Mouse (Mus musculus) macrophage (primary cell): ENCODE measurements around the gene Styxl1. TPM values are rescaled to one million over a fixed set of nuclear protein-coding genes. Genes with fewer than 3 reads are reported as not detected.
A peak's percentile ranks its signal among the peaks of the same experiment; 100 is the strongest.

Source experiments
- H3K27ac ChIP-seq: fragments of 350-480 bp; formaldehyde crosslinking; 2 replicates; pipeline ENCODE4 v1.9.0; 2021
- H3K36me3 ChIP-seq: fragments of 350-480 bp; formaldehyde crosslinking; 2 replicates; pipeline ENCODE4 v1.9.0; 2021; ENCODE audit errors: inconsistent target
- H3K4me3 ChIP-seq: fragments of 350-480 bp; formaldehyde crosslinking; 2 replicates; pipeline ENCODE4 v1.9.0; 2021; ENCODE audit errors: inconsistent target
- H3K79me2 ChIP-seq: fragments of 350-480 bp; formaldehyde crosslinking; 2 replicates; pipeline ENCODE4 v1.9.0; 2021; ENCODE audit errors: inconsistent target
- WGBS: methylation state at CpG from one replicate; pipeline ENCODE4 v1.1.7; 2026; ENCODE audit warnings: inconsistent platforms; ENCODE audit not compliant: missing documents; 5-methylcytosine and 5-hydroxymethylcytosine counted together
- polyA plus RNA-seq: library from polyadenylated mRNA; stranded (reverse); fragments of 250-400 nt; gene quantifications from 3 replicates; pipeline ENCODE4 v1.2.4, GENCODE M21; 2018; ENCODE audit warnings: inconsistent platforms

The Styxl1 gene
- polyA plus RNA-seq, 1 experiment from 2014 or later, result not detected

- no peak overlapping the region for H3K4me3 ChIP-seq
- peaks cover 24% of the 10 kb centered on the region for H3K36me3 ChIP-seq
- H3K27ac ChIP-seq, result no peak overlapping the region
- H3K79me2 ChIP-seq, result no peaks in the 10 kb centered on the region
- WGBS, result 29% methylated on average over 20 of the region's 20 CpGs
Measured at GRCm38 (mm10) chr5:135793996-135794858, 16.0 kb upstream of the Styxl1 start.

GRCm38 (mm10) chr5:135782901-135783300, 4.7 kb upstream of the Styxl1 start:
- H3K36me3 ChIP-seq, result peaks cover 52% of the 10 kb centered on the region
- H3K4me3 ChIP-seq, result no peak overlapping the region
- H3K27ac ChIP-seq, result no peak overlapping the region
- WGBS, result 96% methylated on average over 4 of the region's 4 CpGs
- peaks cover 51% of the 10 kb centered on the region for H3K79me2 ChIP-seq

GRCm38 (mm10) chr5:135780331-135780730, 2.1 kb upstream of the Styxl1 start:
- Histone ChIP-seq H3K36me3 (peaks cover 26% of the 10 kb centered on the region), H3K79me2 (peaks cover 51% of the 10 kb centered on the region), H3K27ac (no peak overlapping the region), H3K4me3 (no peak overlapping the region)
- whole genome bisulfite sequencing, result 23% methylated on average over 8 of the region's 8 CpGs

- peaks cover 51% of the 10 kb centered on the region for H3K79me2 ChIP-seq
- H3K27ac ChIP-seq, result peak within 1 kb of the TSS; percentile 70
- H3K36me3 ChIP-seq, result peaks cover 11% of the 10 kb centered on the region
- peak within 1 kb of the TSS; percentile 94 for H3K4me3 ChIP-seq
- 2% methylated on average over 68 of the region's 70 CpGs for WGBS
Measured at GRCm38 (mm10) chr5:135778471-135779445, 573 bp upstream of the Styxl1 start, which contains the start of gene Mdh2. Gene Mdh2 (plus strand): TSS chr5:135778480.

GRCm38 (mm10) chr5:135776546-135776945, 1.6 kb downstream of the Styxl1 start:
- H3K36me3 ChIP-seq, result no peaks in the 10 kb centered on the region
- H3K79me2 ChIP-seq, result peaks cover 29% of the 10 kb centered on the region
- no peak overlapping the region for H3K4me3 ChIP-seq
- H3K27ac ChIP-seq, result no peak overlapping the region
- WGBS, result 92% methylated on average over 4 of the region's 4 CpGs

- Histone ChIP-seq H3K79me2 (no peaks in the 10 kb centered on the region), H3K4me3 (no peak overlapping the region), H3K27ac (no peak overlapping the region), H3K36me3 (no peaks in the 10 kb centered on the region)
- 5% methylated on average over 2 of the region's 3 CpGs for WGBS
Measured at GRCm38 (mm10) chr5:135772519-135772918, 5.7 kb downstream of the Styxl1 start.

- no peaks in the 10 kb centered on the region for H3K79me2 ChIP-seq
- 79% methylated on average over 2 of the region's 3 CpGs for WGBS
- H3K36me3 ChIP-seq, result no peaks in the 10 kb centered on the region
- no peak overlapping the region for H3K4me3 ChIP-seq
- H3K27ac ChIP-seq, result no peak overlapping the region
Measured at GRCm38 (mm10) chr5:135764971-135765370, 13.2 kb downstream of the Styxl1 start.

GRCm38 (mm10) chr5:135763526-135763925, 14.7 kb downstream of the Styxl1 start:
- Histone ChIP-seq H3K4me3 (no peak overlapping the region), H3K79me2 (no peaks in the 10 kb centered on the region), H3K36me3 (no peaks in the 10 kb centered on the region), H3K27ac (no peak overlapping the region)
- 8% methylated on average over 7 of the region's 7 CpGs for WGBS

- Histone ChIP-seq H3K4me3 (no peak overlapping the region), H3K79me2 (no peaks in the 10 kb centered on the region), H3K36me3 (no peaks in the 10 kb centered on the region), H3K27ac (no peak overlapping the region)
- 93% methylated on average over 3 of the region's 3 CpGs for WGBS
Measured at GRCm38 (mm10) chr5:135761881-135762280, 16.3 kb downstream of the Styxl1 start.

- Histone ChIP-seq H3K4me3 (no peak overlapping the region), H3K36me3 (no peaks in the 10 kb centered on the region), H3K27ac (no peak overlapping the region), H3K79me2 (no peaks in the 10 kb centered on the region)
- 91% methylated on average over 2 of the region's 2 CpGs for WGBS
Measured at GRCm38 (mm10) chr5:135751595-135751994, 26.6 kb downstream of the Styxl1 start.

GRCm38 (mm10) chr5:135751041-135751440, 27.1 kb downstream of the Styxl1 start:
- 92% methylated on average over 1 of the region's 1 CpGs for WGBS
- no peak overlapping the region for H3K4me3 ChIP-seq
- H3K79me2 ChIP-seq, result no peaks in the 10 kb centered on the region
- no peaks in the 10 kb centered on the region for H3K36me3 ChIP-seq
- no peak overlapping the region for H3K27ac ChIP-seq

GRCm38 (mm10) chr5:135744742-135745141, 33.4 kb downstream of the Styxl1 start:
- Histone ChIP-seq H3K4me3 (peak overlapping the region; percentile 18; the same call in 1 of the 2 replicates), H3K27ac (peak overlapping the region; percentile 21; the same call in 1 of the 2 replicates), H3K36me3 (peaks cover 14% of the 10 kb centered on the region; the same call in 1 of the 2 replicates), H3K79me2 (peaks cover 12% of the 10 kb centered on the region; the same call in 1 of the 2 replicates)
- WGBS, result 45% methylated on average over 10 of the region's 12 CpGs

- Histone ChIP-seq H3K27ac (peak within 1 kb of the TSS; percentile 57), H3K36me3 (peaks cover 18% of the 10 kb centered on the region; the same call in 1 of the 2 replicates), H3K4me3 (peak within 1 kb of the TSS; percentile 96), H3K79me2 (peaks cover 12% of the 10 kb centered on the region; the same call in 1 of the 2 replicates)
- WGBS, result under 1% methylated on average over 49 of the region's 60 CpGs
Measured at GRCm38 (mm10) chr5:135743741-135744609, 34.2 kb downstream of the Styxl1 start, which contains the start of gene Tmem120a. Gene Tmem120a (minus strand): TSS chr5:135744448.
